Comparison of ENCODE assay signal across 10 mouse cellular contexts in the genomic region with DNA sequence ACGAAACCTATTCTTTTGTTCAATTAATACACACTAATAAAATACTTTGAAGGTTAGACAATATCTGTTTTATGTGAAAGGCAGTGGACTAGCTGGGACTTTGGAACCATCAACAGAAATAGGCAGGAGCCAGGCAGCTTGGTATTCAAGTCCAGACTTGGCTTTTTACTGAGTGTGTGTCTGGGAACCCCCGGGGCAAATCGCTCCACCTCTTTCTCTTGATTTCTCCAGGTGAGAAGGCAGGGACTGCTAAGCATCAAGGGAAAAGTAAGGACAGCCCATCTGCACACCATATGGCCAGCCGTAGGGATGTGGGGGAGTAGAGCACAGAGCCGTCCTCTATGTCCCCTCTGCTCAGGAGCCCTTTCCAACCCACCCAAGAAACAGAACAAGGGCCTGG.
DNase-seq lines count a peak whose midpoint lies in the region; ATAC-seq and TF ChIP-seq lines count a peak whose summit lies in the region.
"Had no signal": no experiment of that assay in that cellular context is flagged by ENCODE, and none has a peak within 500 bp of the region (broad histone marks: within the 10 kb centered on the region; RNA-seq: fewer than 3 reads in every experiment).

No protein-coding gene starts in this region.

- no peaks in the 10 kb centered on the region for H3K36me3 ChIP-seq in kidney, adult 2 months (ENCODE audit: control insufficient read depth, insufficient read depth, low read length)
- H3K36me3 ChIP-seq in midbrain, embryonic 15.5 days (replicated peaks), result no peaks in the 10 kb centered on the region
- no peaks in the 10 kb centered on the region for H3K36me3 ChIP-seq in midbrain, postnatal 0 days (ENCODE audit: insufficient read depth, low read length)
- H3K36me3 ChIP-seq in hindbrain, embryonic 12.5 days, result no peaks in the 10 kb centered on the region
- H3K36me3 ChIP-seq in neural tube, embryonic 14.5 days (ENCODE audit: control insufficient read depth, insufficient read depth, low read length), result no peaks in the 10 kb centered on the region
- H3K36me3 ChIP-seq: embryonic facial prominence, embryonic 13.5 days had no signal

- TF ChIP-seq CTCF in kidney, adult 2 months (conservative IDR thresholded peaks at IDR 0.05; ENCODE audit: insufficient read depth, insufficient read length, low read depth, low read length), result no peak
- TF ChIP-seq CTCF in midbrain, postnatal 0 days (IDR thresholded peaks at IDR 0.05), result no peak

- H3K9ac ChIP-seq in midbrain, embryonic 15.5 days, result no peak overlapping the region
- H3K9ac ChIP-seq in midbrain, postnatal 0 days (replicated peaks; ENCODE audit: low read length, poor library complexity, severe bottlenecking), result no peak overlapping the region
- H3K9ac ChIP-seq in hindbrain, embryonic 12.5 days, result no peak overlapping the region
- H3K9ac ChIP-seq in neural tube, embryonic 14.5 days (replicated peaks; ENCODE audit: low read depth, low read length), result no peak overlapping the region
- H3K9ac ChIP-seq: embryonic facial prominence, embryonic 13.5 days; liver, embryonic 14.5 days had no signal

- H3K4me3 ChIP-seq in kidney, adult 2 months (ENCODE audit: insufficient read depth, low read depth, low read length), result no peak overlapping the region
- no peak overlapping the region for H3K4me3 ChIP-seq in midbrain, embryonic 15.5 days
- H3K4me3 ChIP-seq in midbrain, postnatal 0 days (ENCODE audit: low read depth, low read length), result no peak overlapping the region
- no peak overlapping the region for H3K4me3 ChIP-seq in hindbrain, embryonic 12.5 days
- no peak overlapping the region for H3K4me3 ChIP-seq in neural tube, embryonic 14.5 days (ENCODE audit: low read depth, low read length)
- H3K4me3 ChIP-seq: embryonic facial prominence, embryonic 13.5 days had no signal

- 0 out of 2 replicates have a peak, but pooled peaks cover 3% of the 10 kb centered on the region for H3K4me1 ChIP-seq in kidney, adult 2 months (ENCODE audit: control insufficient read depth, insufficient read depth, low read length)
- H3K4me1 ChIP-seq in midbrain, embryonic 15.5 days, result peaks cover 21% of the 10 kb centered on the region
- no peaks in the 10 kb centered on the region for H3K4me1 ChIP-seq in midbrain, postnatal 0 days (ENCODE audit: insufficient read depth, low read length)
- peaks cover 21% of the 10 kb centered on the region for H3K4me1 ChIP-seq in hindbrain, embryonic 12.5 days
- peaks cover 18% of the 10 kb centered on the region for H3K4me1 ChIP-seq in neural tube, embryonic 14.5 days (ENCODE audit: control insufficient read depth, insufficient read depth, low read length)

- DNase-seq in kidney, adult 2 months, result peak; percentile 48
- DNase-seq in kidney, postnatal 4 days, result no peak
- DNase-seq in midbrain, postnatal 0 days (ENCODE audit: low spot score), result no peak
- no peak for DNase-seq in urinary bladder, postnatal 10 days (ENCODE audit: low spot score)

- no peak for ATAC-seq in midbrain, embryonic 15.5 days (replicated peaks)
- no peak for ATAC-seq in midbrain, postnatal 0 days (ENCODE audit: low FRiP score)
- no peak for ATAC-seq in hindbrain, embryonic 12.5 days (ENCODE audit: low FRiP score)
- ATAC-seq in neural tube, embryonic 14.5 days (ENCODE audit: low read depth), result no peak
- ATAC-seq: forebrain, embryonic 14.5 days had no signal

- no peak for TF ChIP-seq POLR2A in kidney, adult 2 months (IDR thresholded peaks at IDR 0.05; ENCODE audit: low read depth, low read length)

- no peaks in the 10 kb centered on the region for H3K27me3 ChIP-seq in kidney, adult 2 months (replicated peaks; ENCODE audit: control insufficient read depth, insufficient read depth, low read length)
- no peaks in the 10 kb centered on the region for H3K27me3 ChIP-seq in midbrain, embryonic 15.5 days (replicated peaks)
- H3K27me3 ChIP-seq in midbrain, postnatal 0 days (ENCODE audit: insufficient read depth, low read length), result no peaks in the 10 kb centered on the region
- no peaks in the 10 kb centered on the region for H3K27me3 ChIP-seq in hindbrain, embryonic 12.5 days
- H3K27me3 ChIP-seq in neural tube, embryonic 14.5 days (ENCODE audit: control insufficient read depth, insufficient read depth, low read length), result no peaks in the 10 kb centered on the region
- H3K27me3 ChIP-seq: embryonic facial prominence, embryonic 13.5 days had no signal

- no peak overlapping the region for H3K4me2 ChIP-seq in midbrain, embryonic 15.5 days
- no peak overlapping the region for H3K4me2 ChIP-seq in midbrain, postnatal 0 days (ENCODE audit: low read depth, low read length, poor library complexity, severe bottlenecking)
- no peak overlapping the region for H3K4me2 ChIP-seq in hindbrain, embryonic 12.5 days (replicated peaks)
- no peak overlapping the region for H3K4me2 ChIP-seq in neural tube, embryonic 14.5 days (ENCODE audit: low read depth, low read length)
- H3K4me2 ChIP-seq: embryonic facial prominence, embryonic 13.5 days had no signal

- 65% methylated on average over 5 of the region's 5 CpGs for WGBS in kidney, adult 2 months
- WGBS in midbrain, embryonic 15.5 days, result 78% methylated on average over 5 of the region's 5 CpGs
- WGBS in midbrain, postnatal 0 days, result 80% methylated on average over 5 of the region's 5 CpGs
- 74% methylated on average over 5 of the region's 5 CpGs for WGBS in hindbrain, embryonic 12.5 days
- WGBS in neural tube, embryonic 14.5 days, result 51% methylated on average over 5 of the region's 5 CpGs

- H3K9me3 ChIP-seq in midbrain, embryonic 15.5 days, result no peaks in the 10 kb centered on the region
- H3K9me3 ChIP-seq in midbrain, postnatal 0 days (ENCODE audit: low read length), result no peaks in the 10 kb centered on the region
- no peaks in the 10 kb centered on the region for H3K9me3 ChIP-seq in hindbrain, embryonic 12.5 days (replicated peaks)
- H3K9me3 ChIP-seq in neural tube, embryonic 14.5 days (ENCODE audit: control insufficient read depth, low read length), result no peaks in the 10 kb centered on the region
- H3K9me3 ChIP-seq: embryonic facial prominence, embryonic 13.5 days had no signal

- no peak overlapping the region for H3K27ac ChIP-seq in kidney, adult 2 months (ENCODE audit: insufficient read depth, low read depth, low read length)
- H3K27ac ChIP-seq in midbrain, embryonic 15.5 days, result peak overlapping the region; percentile 59; the same call in 1 of the 2 replicates
- H3K27ac ChIP-seq in midbrain, postnatal 0 days (ENCODE audit: low read depth, low read length), result no peak overlapping the region
- H3K27ac ChIP-seq in hindbrain, embryonic 12.5 days, result 0 out of 2 replicates have a peak overlapping the region, but pooled peaks have one; percentile 37
- peak overlapping the region; percentile 68; the same call in 1 of the 2 replicates for H3K27ac ChIP-seq in neural tube, embryonic 14.5 days (ENCODE audit: low read depth, low read length)
- H3K27ac ChIP-seq: embryonic facial prominence, embryonic 13.5 days; liver, embryonic 14.5 days had no signal

Comparison
In these comparisons a context has a peak if more than half of its experiments do, and no peak if none do; other contexts are left out.
1. H3K27ac ChIP-seq: peak in midbrain, embryonic 15.5 days (single experiment), hindbrain, embryonic 12.5 days (single experiment) and neural tube, embryonic 14.5 days (single experiment); none in kidney, adult 2 months (single experiment) and midbrain, postnatal 0 days (single experiment).